Mouse (Mus musculus): ENCODE results near the gene Nkain4. TPM values are rescaled to one million over a fixed set of nuclear protein-coding genes. Genes with fewer than 3 reads are reported as not detected.

The Nkain4 gene
- polyA plus RNA-seq, 1 experiment from 2014 or later = 37.4 TPM

GRCm38 (mm10) chr2:180981133-180981532 lies 26.6 kb upstream of the Nkain4 start:
- Histone ChIP-seq H3K27ac (no peak overlapping the region), H3K9ac (no peak overlapping the region), H3K4me1 (replicated peaks) (no peaks in the 10 kb centered on the region), H3K36me3 (peaks cover 41% of the 10 kb centered on the region), H3K9me3 (no peaks in the 10 kb centered on the region), H3K4me3 (replicated peaks) (no peak overlapping the region), H3K4me2 (replicated peaks) (no peak overlapping the region), H3K27me3 (replicated peaks) (no peaks in the 10 kb centered on the region)
- ATAC-seq = no peak
- WGBS = 70% methylated on average over 6 of the region's 6 CpGs

- WGBS = under 1% methylated on average over 57 of the region's 57 CpGs
- H3K9me3 ChIP-seq = no peaks in the 10 kb centered on the region
- peak within 1 kb of the TSS; percentile 86 for H3K4me3 ChIP-seq (replicated peaks)
- peak within 1 kb of the TSS; percentile 92 for H3K27ac ChIP-seq
- H3K27me3 ChIP-seq (replicated peaks) = no peaks in the 10 kb centered on the region
- H3K36me3 ChIP-seq = peaks cover 16% of the 10 kb centered on the region
- peak within 1 kb of the TSS; percentile 64 for H3K4me2 ChIP-seq (replicated peaks)
- H3K4me1 ChIP-seq (replicated peaks) = peaks cover 20% of the 10 kb centered on the region
- peak; percentile 87 for ATAC-seq
- peak within 1 kb of the TSS; percentile 96 for H3K9ac ChIP-seq
Measured at GRCm38 (mm10) chr2:180967010-180967763, 12.7 kb upstream of the Nkain4 start, which contains the start of gene Arfgap1. Gene Arfgap1 (plus strand): TSS chr2:180967225.

GRCm38 (mm10) chr2:180966092-180966882 lies 11.8 kb upstream of the Nkain4 start:
- Histone ChIP-seq H3K9ac (peak overlapping the region; percentile 96), H3K4me3 (replicated peaks) (peak overlapping the region; percentile 86), H3K9me3 (no peaks in the 10 kb centered on the region), H3K27me3 (replicated peaks) (no peaks in the 10 kb centered on the region), H3K4me1 (replicated peaks) (peaks cover 24% of the 10 kb centered on the region), H3K36me3 (peaks cover 7% of the 10 kb centered on the region; the same call in 1 of the 2 replicates), H3K27ac (peak overlapping the region; percentile 92), H3K4me2 (replicated peaks) (peak overlapping the region; percentile 64)
- ATAC-seq = no peak
- WGBS = 14% methylated on average over 14 of the region's 14 CpGs

DNA sequence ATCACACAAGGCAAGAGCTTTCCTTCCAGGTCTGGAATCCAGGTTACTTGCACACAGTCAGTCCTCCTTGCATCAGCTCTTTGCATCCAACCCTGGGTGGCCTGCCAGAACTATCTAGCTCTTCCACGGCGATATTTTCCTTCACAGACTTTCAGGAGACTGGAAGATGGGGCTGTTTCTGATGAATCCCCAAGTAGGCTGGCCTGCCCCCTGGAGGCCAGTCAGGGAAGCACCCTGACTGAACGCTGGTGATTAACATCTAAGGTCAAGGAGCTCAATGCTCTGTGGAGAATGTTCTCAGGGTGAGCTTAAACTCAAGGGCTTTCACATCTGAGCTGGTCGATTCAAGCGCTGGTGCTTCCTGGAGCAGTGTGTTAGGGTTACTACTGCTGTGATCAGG lies 9.5 kb upstream of the Nkain4 start:
- ATAC-seq = no peak
- peaks cover 20% of the 10 kb centered on the region for H3K4me1 ChIP-seq (replicated peaks)
- no peak overlapping the region for H3K4me3 ChIP-seq (replicated peaks)
- no peaks in the 10 kb centered on the region for H3K27me3 ChIP-seq (replicated peaks)
- no peak overlapping the region for H3K9ac ChIP-seq
- 4% methylated on average over 5 of the region's 5 CpGs for WGBS
- no peaks in the 10 kb centered on the region for H3K36me3 ChIP-seq
- peak overlapping the region; percentile 77 for H3K27ac ChIP-seq
- no peak overlapping the region; the same call in 1 of the 2 replicates for H3K4me2 ChIP-seq (replicated peaks)
- no peaks in the 10 kb centered on the region for H3K9me3 ChIP-seq

DNA sequence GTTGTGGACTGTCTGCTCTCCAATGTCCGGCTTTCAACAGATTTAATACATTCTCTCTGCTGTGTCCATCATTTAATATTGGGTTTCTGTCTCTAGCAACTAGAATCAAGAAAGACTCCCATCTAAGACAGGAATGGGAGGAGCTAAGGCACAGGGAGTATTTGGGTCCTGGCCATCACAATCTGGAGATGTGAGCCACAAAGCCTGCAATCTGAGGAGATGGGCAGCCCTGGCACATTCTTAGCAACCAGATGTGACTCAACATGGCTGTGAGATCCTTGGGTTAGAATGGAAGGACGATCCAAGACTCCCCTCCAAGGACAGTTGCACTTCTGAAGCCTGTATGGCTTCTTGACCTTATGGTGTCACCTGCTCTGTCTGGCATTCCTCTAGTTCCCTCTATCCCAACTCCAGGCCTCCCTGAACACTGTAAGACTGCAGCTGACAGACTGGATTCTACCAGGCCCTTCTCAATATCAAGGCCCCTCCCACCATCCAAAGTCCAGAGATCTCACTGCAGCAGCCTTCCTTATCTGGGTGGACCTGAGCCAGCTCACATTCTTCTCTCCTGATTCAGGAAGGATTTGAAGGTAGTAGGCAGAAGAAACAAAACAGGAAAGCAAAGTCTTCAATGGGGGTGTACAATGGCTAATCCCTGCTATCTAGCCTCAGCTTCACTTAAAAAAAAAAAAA lies 8.3 kb upstream of the Nkain4 start:
- H3K9me3 ChIP-seq = no peaks in the 10 kb centered on the region
- no peak overlapping the region for H3K4me3 ChIP-seq (replicated peaks)
- peak; percentile 89 for ATAC-seq
- peaks cover 18% of the 10 kb centered on the region for H3K4me1 ChIP-seq (replicated peaks)
- no peaks in the 10 kb centered on the region for H3K36me3 ChIP-seq
- no peaks in the 10 kb centered on the region for H3K27me3 ChIP-seq (replicated peaks)
- WGBS = 57% methylated on average over 2 of the region's 2 CpGs
- no peak overlapping the region for H3K9ac ChIP-seq
- H3K4me2 ChIP-seq (replicated peaks) = peak overlapping the region; percentile 24; the same call in 1 of the 2 replicates
- H3K27ac ChIP-seq = peak overlapping the region; percentile 77

DNA sequence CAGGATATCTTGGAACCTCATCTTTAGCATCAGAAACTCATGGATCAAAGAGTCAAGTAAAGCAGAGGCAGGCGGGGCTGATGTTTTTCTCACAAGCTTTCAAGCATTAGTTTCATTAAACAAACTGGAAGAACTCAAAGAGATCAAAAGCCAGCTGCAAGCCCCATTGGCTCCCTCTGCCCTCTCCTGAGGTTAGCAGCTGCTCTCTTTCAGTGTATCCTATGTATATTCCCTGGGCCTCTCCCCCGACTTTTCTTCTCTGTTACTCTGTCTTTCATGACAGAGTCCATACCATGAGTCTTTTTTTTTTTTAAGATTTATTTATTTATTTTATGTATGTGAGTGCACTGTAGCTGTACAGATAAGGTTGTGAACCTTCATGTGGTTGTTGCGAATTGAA lies 5.7 kb upstream of the Nkain4 start:
- H3K9me3 ChIP-seq = no peaks in the 10 kb centered on the region
- no peak overlapping the region for H3K4me2 ChIP-seq (replicated peaks)
- 52% methylated on average over 3 of the region's 3 CpGs for WGBS
- no peak overlapping the region for H3K9ac ChIP-seq
- H3K27ac ChIP-seq = no peak overlapping the region
- H3K4me3 ChIP-seq (replicated peaks) = no peak overlapping the region
- no peaks in the 10 kb centered on the region for H3K36me3 ChIP-seq
- no peak for ATAC-seq
- H3K4me1 ChIP-seq (replicated peaks) = peaks cover 14% of the 10 kb centered on the region
- H3K27me3 ChIP-seq (replicated peaks) = no peaks in the 10 kb centered on the region; the same call in 1 of the 2 replicates

- Histone ChIP-seq H3K9me3 (no peaks in the 10 kb centered on the region), H3K4me3 (replicated peaks) (no peak overlapping the region), H3K4me2 (replicated peaks) (no peak overlapping the region), H3K27ac (0 out of 2 replicates have a peak overlapping the region, but pooled peaks have one; percentile 3), H3K9ac (no peak overlapping the region), H3K36me3 (no peaks in the 10 kb centered on the region), H3K4me1 (replicated peaks) (peaks cover 19% of the 10 kb centered on the region), H3K27me3 (replicated peaks) (no peaks in the 10 kb centered on the region; the same call in 1 of the 2 replicates)
- ATAC-seq = no peak
- WGBS = 66% methylated on average over 7 of the region's 7 CpGs
Measured at GRCm38 (mm10) chr2:180959605-180960004, 5.1 kb upstream of the Nkain4 start.

GRCm38 (mm10) chr2:180953638-180954037 lies 861 bp downstream of the Nkain4 start:
- Histone ChIP-seq H3K27ac (peak overlapping the region; percentile 79; the same call in 1 of the 2 replicates), H3K36me3 (no peaks in the 10 kb centered on the region), H3K4me2 (replicated peaks) (peak overlapping the region; percentile 91), H3K27me3 (replicated peaks) (no peaks in the 10 kb centered on the region; the same call in 1 of the 2 replicates), H3K9me3 (no peaks in the 10 kb centered on the region), H3K4me1 (replicated peaks) (peaks cover 16% of the 10 kb centered on the region), H3K9ac (peak overlapping the region; percentile 56; the same call in 1 of the 2 replicates), H3K4me3 (replicated peaks) (peak overlapping the region; percentile 59)
- no peak for ATAC-seq
- WGBS = 39% methylated on average over 2 of the region's 2 CpGs

GRCm38 (mm10) chr2:180952731-180953171 lies 1.7 kb downstream of the Nkain4 start:
- Histone ChIP-seq H3K4me2 (replicated peaks) (peak overlapping the region; percentile 91), H3K9me3 (no peaks in the 10 kb centered on the region)
- WGBS = 23% methylated on average over 9 of the region's 9 CpGs

DNA sequence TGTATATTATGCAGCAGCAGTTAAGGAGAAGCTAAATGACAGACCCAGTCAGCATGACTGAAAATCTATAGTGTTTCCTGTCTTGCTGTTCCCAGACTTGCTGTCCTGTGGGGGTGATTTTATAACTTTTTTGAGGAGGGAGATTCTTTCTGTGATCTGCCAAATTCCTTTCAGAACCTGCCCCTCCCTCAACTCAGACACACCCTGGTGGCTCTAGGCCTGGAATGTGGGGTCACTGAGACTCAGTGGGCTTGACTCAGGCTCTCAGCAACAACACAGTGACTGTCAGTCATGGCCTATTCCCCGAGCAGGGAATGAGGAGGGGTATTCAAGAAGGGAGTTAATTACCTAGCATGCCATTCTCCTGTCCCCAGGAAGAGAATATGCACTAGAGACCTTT lies 4.6 kb downstream of the Nkain4 start:
- no peak overlapping the region for H3K4me2 ChIP-seq (replicated peaks)
- no peak for ATAC-seq
- H3K9ac ChIP-seq = no peak overlapping the region
- H3K4me3 ChIP-seq (replicated peaks) = no peak overlapping the region
- WGBS = 26% methylated on average over 1 of the region's 1 CpGs
- H3K36me3 ChIP-seq = no peaks in the 10 kb centered on the region
- no peak overlapping the region for H3K27ac ChIP-seq
- no peaks in the 10 kb centered on the region for H3K9me3 ChIP-seq
- no peaks in the 10 kb centered on the region for H3K27me3 ChIP-seq (replicated peaks)
- H3K4me1 ChIP-seq (replicated peaks) = peaks cover 12% of the 10 kb centered on the region

More at GRCm38 (mm10) chr2:180952731-180953171, 1.7 kb downstream of the Nkain4 start:
- no peak overlapping the region for H3K9ac ChIP-seq
- H3K4me3 ChIP-seq (replicated peaks) = peak overlapping the region; percentile 59
- H3K27me3 ChIP-seq (replicated peaks) = no peaks in the 10 kb centered on the region; the same call in 1 of the 2 replicates
- H3K27ac ChIP-seq = peak overlapping the region; percentile 49; the same call in 1 of the 2 replicates
- 0 out of 2 replicates have a peak, but pooled peaks have one; percentile 29 for ATAC-seq
- peaks cover 16% of the 10 kb centered on the region for H3K4me1 ChIP-seq (replicated peaks)
- no peaks in the 10 kb centered on the region for H3K36me3 ChIP-seq

DNA sequence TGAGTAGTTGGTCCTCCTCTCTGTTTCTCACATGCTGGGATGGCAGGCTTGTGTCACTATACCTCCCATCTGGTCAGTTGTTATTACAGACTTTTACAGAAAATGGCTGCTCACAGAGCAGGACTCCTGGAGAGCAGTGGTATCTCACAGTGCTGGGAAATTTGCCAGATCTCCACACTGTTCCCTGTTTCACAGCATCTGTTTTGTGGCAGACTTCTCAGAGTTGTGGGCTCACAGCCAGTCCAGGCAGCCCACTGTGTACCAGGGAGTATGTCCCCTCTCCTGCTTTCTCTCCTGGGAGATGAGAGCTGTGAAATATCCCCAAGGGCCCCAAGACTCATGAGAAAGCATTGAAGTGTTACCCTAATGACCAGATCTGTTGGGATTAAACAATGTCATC lies 12.6 kb downstream of the Nkain4 start:
- Histone ChIP-seq H3K36me3 (no peaks in the 10 kb centered on the region), H3K4me3 (replicated peaks) (no peak overlapping the region), H3K9me3 (no peaks in the 10 kb centered on the region), H3K27me3 (replicated peaks) (no peaks in the 10 kb centered on the region), H3K4me2 (replicated peaks) (no peak overlapping the region), H3K9ac (no peak overlapping the region), H3K27ac (no peak overlapping the region), H3K4me1 (replicated peaks) (no peaks in the 10 kb centered on the region)
- ATAC-seq = no peak

DNA sequence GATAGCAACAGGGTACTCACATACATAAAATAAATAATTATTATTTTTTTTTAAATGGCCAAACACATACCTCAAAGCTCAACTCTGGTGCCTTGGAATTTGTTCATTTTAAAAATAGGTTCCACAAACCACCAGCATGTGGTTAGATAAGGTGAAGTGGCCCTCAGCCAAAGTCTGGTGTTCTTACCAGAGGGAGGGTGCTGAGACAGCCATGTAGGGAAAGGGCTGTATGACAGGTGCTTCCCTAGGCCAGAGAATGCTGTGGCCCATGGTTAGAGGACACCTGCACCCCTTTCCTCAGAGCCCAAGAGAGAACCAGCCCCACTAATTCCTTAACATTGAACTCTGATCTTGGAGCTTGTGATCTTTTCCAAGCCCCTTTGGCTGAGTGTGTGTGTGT lies 14.3 kb downstream of the Nkain4 start:
- H3K36me3 ChIP-seq = no peaks in the 10 kb centered on the region
- H3K4me1 ChIP-seq (replicated peaks) = no peaks in the 10 kb centered on the region
- ATAC-seq = no peak
- H3K4me2 ChIP-seq (replicated peaks) = no peak overlapping the region
- no peak overlapping the region for H3K9ac ChIP-seq
- no peaks in the 10 kb centered on the region for H3K27me3 ChIP-seq (replicated peaks)
- H3K9me3 ChIP-seq = no peaks in the 10 kb centered on the region
- no peak overlapping the region for H3K27ac ChIP-seq
- no peak overlapping the region for H3K4me3 ChIP-seq (replicated peaks)

All from intestine, embryonic 15.5 days (tissue).